Mouse (Mus musculus): ENCODE measurements around the gene BC029722.

GRCm38 (mm10) chr2:155826630-155827424 is 7.6 kb upstream of the BC029722 start, which contains the start of gene Eif6:
- TF ChIP-seq POLR2A (IDR thresholded peaks at IDR 0.05; ENCODE audit: extremely low read depth, insufficient read depth, low read length) (no peak; the same call in 1 of the 2 replicates), CTCF (IDR thresholded peaks at IDR 0.05; ENCODE audit: low read depth, low read length) (no peak)

Data from liver, adult 2 months (tissue).